Mouse (Mus musculus) urinary bladder, postnatal 0 days (tissue): Measurements from ENCODE around the gene Insl5. TPM values are rescaled to one million over a fixed set of nuclear protein-coding genes. Genes with fewer than 3 reads are reported as not detected.

Experiments used
- polyA plus RNA-seq: library from polyadenylated mRNA; unstranded; fragments of >200 nt; fragmentation: Nextera tagmentation; extraction: Ambion mirVana; gene quantifications from 2 replicates; pipeline ENCODE4 v1.2.1, GENCODE M21; 2015

Gene Insl5
- polyA plus RNA-seq, result not detected in 2 replicates

DNA sequence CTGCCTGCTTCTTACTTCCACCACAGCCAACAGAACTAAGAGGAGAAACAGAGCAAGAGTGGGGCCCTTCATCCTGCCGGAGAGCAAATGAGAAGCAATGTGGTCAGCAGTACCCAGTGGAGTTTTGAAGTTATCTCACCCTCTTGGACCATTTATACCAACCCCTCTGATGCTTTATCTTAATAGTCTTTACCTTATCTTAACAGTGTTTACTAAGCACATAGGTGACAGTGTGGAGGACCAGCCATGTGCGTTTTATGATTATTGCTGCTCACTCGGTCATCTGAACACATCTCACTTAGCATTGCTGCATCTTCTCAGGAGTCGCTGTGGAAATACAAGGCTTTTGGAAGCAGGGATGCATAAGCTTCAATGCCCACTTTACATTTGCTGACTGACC lies at the start of gene Insl5:
Gene Insl5 (minus strand): TSS at position 222 of the 400 bp plus-strand sequence.

DNA sequence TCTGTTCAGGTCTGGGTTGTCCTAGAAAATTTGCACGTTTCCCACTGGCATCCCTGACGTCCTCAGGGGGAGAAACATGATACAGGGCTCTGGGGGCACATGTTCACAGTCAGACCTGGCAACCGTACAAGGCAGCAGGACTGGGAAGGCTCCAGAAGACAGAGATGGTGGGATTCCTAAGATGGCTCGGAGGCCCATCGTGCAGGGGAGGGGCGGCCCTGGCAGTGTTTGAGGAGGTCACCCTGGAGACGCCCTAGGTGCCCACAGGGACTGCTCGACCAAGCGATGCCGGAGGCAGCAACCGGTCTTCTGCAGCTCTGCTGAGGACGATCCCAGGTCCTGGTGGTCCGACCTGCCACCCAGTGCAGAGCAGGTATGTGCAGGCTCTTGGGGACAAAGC lies 48.2 kb downstream of the Insl5 start, which contains the start of gene Tctex1d1:
Gene Tctex1d1 (plus strand): TSS at position 167 of the 400 bp plus-strand sequence.

Other genes starting within 250 kb of the Insl5 start
- 1.3 and 1.5 TPM in 2 replicates for gene Tctex1d1, start 48.2 kb downstream of the Insl5 start, polyA plus RNA-seq
- gene Mier1, start 87.5 kb upstream of the Insl5 start, polyA plus RNA-seq, result 26.8 and 32.3 TPM in 2 replicates
- 0.36 and 0.65 TPM in 2 replicates for gene Wdr78, start 87.7 kb upstream of the Insl5 start, polyA plus RNA-seq
- gene Slc35d1, start 188.3 kb upstream of the Insl5 start, polyA plus RNA-seq, result 2.8 and 4.5 TPM in 2 replicates